Mouse (Mus musculus) liver, adult 10 weeks (tissue): ENCODE measurements around the gene Tomm70a. TPM values are rescaled to one million over a fixed set of nuclear protein-coding genes. Genes with fewer than 3 reads are reported as not detected.

Experiments
- polyA plus RNA-seq: library from polyadenylated mRNA; stranded (reverse); fragments of 350-450 nt; fragmentation: Illumina TruSeq; extraction: RNeasy Lipid Tissue Mini Kit (QIAGEN cat#74804); gene quantifications from one replicate; pipeline ENCODE4 v1.2.3, GENCODE M21; 2014; ENCODE audit warnings: low read depth, low replicate concordance

Tomm70a gene
- polyA plus RNA-seq = 117 TPM

GRCm38 (mm10) chr16:57120913-57121815, at the start of gene Tomm70a:
Tomm70a (plus strand) TSS chr16:57121703.

GRCm38 (mm10) chr16:57166611-57167513, 45.4 kb downstream of the Tomm70a start, which contains the start of gene Nit2:
Nit2 (minus strand) TSS chr16:57167341.

Other genes starting within 250 kb of the Tomm70a start
- 1.9 TPM for gene Tmem45a, start 235.5 kb upstream of the Tomm70a start, polyA plus RNA-seq
- not detected for gene Lnp1, start 193.6 kb upstream of the Tomm70a start, polyA plus RNA-seq
- not detected for gene Tmem45a2, start 50.3 kb upstream of the Tomm70a start, polyA plus RNA-seq
- gene Nit2, start 45.6 kb downstream of the Tomm70a start, polyA plus RNA-seq = 474 TPM
- gene Tbc1d23, start 109.8 kb downstream of the Tomm70a start, polyA plus RNA-seq = 15.2 TPM
- not detected for gene Tmem30c, start 171.2 kb downstream of the Tomm70a start, polyA plus RNA-seq
- 8.0 TPM for gene Filip1l, start 231.4 kb downstream of the Tomm70a start, polyA plus RNA-seq